Mouse (Mus musculus): ENCODE data around the gene Snx22. TPM values are rescaled to one million over a fixed set of nuclear protein-coding genes. Genes with fewer than 3 reads are reported as not detected.

Snx22 gene
- polyA plus RNA-seq (2012; rRNA removed), result 1.9 and 2.2 TPM in 2 replicates

DNA sequence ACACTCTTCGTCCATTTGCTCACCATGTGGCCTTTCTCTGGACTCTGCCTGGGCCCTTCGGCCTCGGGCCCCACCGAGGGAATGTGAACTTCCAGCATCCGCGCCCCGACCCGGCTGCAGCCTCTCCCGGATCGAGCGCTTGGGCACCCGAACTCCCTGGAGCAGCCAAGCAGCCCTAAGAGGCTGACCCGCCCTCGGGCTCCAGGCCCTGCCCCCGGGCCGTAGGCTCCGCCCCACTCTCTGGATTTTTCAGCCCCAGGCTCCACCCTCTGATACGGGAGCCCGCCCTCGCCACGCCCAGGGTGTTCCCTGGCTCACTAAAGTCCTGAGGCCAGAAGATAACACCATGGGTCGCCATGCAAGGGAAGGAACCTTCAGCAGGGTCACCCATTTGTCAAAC lies at the start of gene Snx22:
Gene Snx22, minus strand, starts transcription at position 137 of the 400 bp plus-strand sequence.

DNA sequence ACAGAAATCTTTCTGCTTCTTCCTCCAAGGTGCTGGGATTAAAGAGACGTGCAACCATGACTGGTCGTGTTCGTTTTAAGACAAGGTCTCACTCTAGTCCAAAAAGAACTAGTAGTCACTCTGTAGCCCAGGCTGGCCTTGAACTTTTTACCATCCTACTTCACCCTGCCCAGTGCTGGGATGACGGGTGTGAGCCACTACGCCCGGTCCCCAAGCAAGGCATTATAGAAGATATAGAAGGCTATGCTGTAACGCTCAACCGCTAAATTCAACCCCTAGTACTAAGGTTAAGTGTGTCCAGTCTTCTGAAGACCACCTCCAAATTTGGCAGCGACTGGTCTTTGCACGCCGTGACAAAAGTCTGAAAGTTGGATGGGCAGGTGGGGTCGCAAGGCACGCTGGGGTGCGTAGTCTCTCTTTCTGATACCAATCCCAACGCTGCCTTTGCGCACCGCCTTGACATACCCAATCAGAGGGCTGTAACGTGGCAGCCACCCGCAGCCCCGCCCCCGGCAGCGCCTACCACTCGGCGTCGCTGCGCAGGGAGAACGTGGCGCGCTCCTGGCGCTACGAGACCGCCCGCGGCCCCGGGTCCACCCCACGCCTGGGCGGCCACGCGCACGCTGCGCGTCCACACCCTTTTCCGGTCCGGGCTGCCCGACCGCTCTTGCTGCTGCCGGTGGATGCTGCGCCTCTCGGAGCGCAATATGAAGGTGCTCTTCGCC lies 9.8 kb downstream of the Snx22 start, which contains the start of gene Ppib:
Gene Ppib, plus strand, starts transcription at position 640 of the 725 bp plus-strand sequence.

Other genes starting within 250 kb of the Snx22 start
- 3.8 and 5.7 TPM in 2 replicates for gene Zfp609, start 242.2 kb downstream of the Snx22 start, polyA plus RNA-seq (2012; rRNA removed)
- gene Pclaf, start 179.5 kb downstream of the Snx22 start, polyA plus RNA-seq (2012; rRNA removed), result 0.37 and 0.51 TPM in 2 replicates
- 1.7 and 1.8 TPM in 2 replicates for gene Trip4, start 160.9 kb downstream of the Snx22 start, polyA plus RNA-seq (2012; rRNA removed)
- gene Csnk1g1, start 160.8 kb downstream of the Snx22 start, polyA plus RNA-seq (2012; rRNA removed), result 0.61 and 1.1 TPM in 2 replicates
- 108 and 111 TPM in 2 replicates for gene Ppib, start 9.5 kb downstream of the Snx22 start, polyA plus RNA-seq (2012; rRNA removed)
- 18.4 and 22.6 TPM in 2 replicates for gene Snx1, start 56.9 kb upstream of the Snx22 start, polyA plus RNA-seq (2012; rRNA removed)
- gene Ciao2a, start 56.9 kb upstream of the Snx22 start, polyA plus RNA-seq (2012; rRNA removed), result 4.1 and 4.3 TPM in 2 replicates
- 3.1 and 3.3 TPM in 2 replicates for gene Dapk2, start 88.5 kb upstream of the Snx22 start, polyA plus RNA-seq (2012; rRNA removed)

All from stomach, adult 2 months (tissue).